Mouse (Mus musculus) heart, embryonic 11.5 days (tissue): ENCODE measurements around the gene Gstt3. TPM values are rescaled to one million over a fixed set of nuclear protein-coding genes. Genes with fewer than 3 reads are reported as not detected.
"Not testable (repeated sequence)": the region's sequence is repeated elsewhere in the genome, so short reads cannot be mapped to it uniquely, and the experiment has no call there.

Source experiments
- ATAC-seq: fragments of 200-750 bp; cut with Nextera tagmentation; replicated peaks from 2 replicates; pipeline ENCODE4 v1.8.0; 2017; ENCODE audit warnings: moderate library complexity; ENCODE audit not compliant: insufficient number of reproducible peaks, low FRiP score, low TSS enrichment
- H3K27ac ChIP-seq: fragments of 300-500 bp; sonication (generic); 2 replicates; pipeline ENCODE4 v1.5.1; 2014; ENCODE audit warnings: mild to moderate bottlenecking, low read depth, low read length
- H3K27me3 ChIP-seq: fragments of 300-500 bp; sonication (generic); 2 replicates; pipeline ENCODE4 v1.6.1; 2014; ENCODE audit warnings: mild to moderate bottlenecking, low read length, mixed read lengths; ENCODE audit not compliant: control insufficient read depth, insufficient read depth
- H3K36me3 ChIP-seq: fragments of 300-500 bp; sonication (generic); 2 replicates; pipeline ENCODE4 v1.6.1; 2014; ENCODE audit warnings: mild to moderate bottlenecking, low read length, moderate library complexity, mixed read lengths; ENCODE audit not compliant: control insufficient read depth, insufficient read depth
- H3K4me1 ChIP-seq: fragments of 300-500 bp; sonication (generic); 2 replicates; pipeline ENCODE4 v1.6.1; 2014; ENCODE audit warnings: low read length; ENCODE audit not compliant: control insufficient read depth, insufficient read depth
- H3K4me2 ChIP-seq: fragments of 300-500 bp; sonication (generic); 2 replicates; pipeline ENCODE4 v1.6.1; 2014; ENCODE audit warnings: mild to moderate bottlenecking, moderate library complexity
- H3K4me3 ChIP-seq: fragments of 300-500 bp; sonication (generic); 2 replicates; pipeline ENCODE4 v1.5.1; 2014; ENCODE audit warnings: low read depth, low read length
- H3K9ac ChIP-seq: fragments of 300-500 bp; sonication (generic); 2 replicates; pipeline ENCODE4 v1.6.1; 2014; ENCODE audit warnings: mild to moderate bottlenecking, low read depth, low read length, moderate library complexity
- H3K9me3 ChIP-seq: fragments of 300-500 bp; sonication (generic); replicated peaks from 2 replicates; pipeline ENCODE4 v1.6.1; 2016; ENCODE audit warnings: low read length; ENCODE audit not compliant: control insufficient read depth
- WGBS: fragments of 180-500 bp; shearing (Covaris S2); extraction: QIAGEN DNeasy Blood & Tissue Kit; methylation state at CpG from one replicate; pipeline ENCODE4 v1.1.7; 2014; ENCODE audit not compliant: insufficient replicate concordance; 5-methylcytosine and 5-hydroxymethylcytosine counted together
- polyA plus RNA-seq: library from polyadenylated mRNA; unstranded; fragments of >200 nt; fragmentation: Nextera tagmentation; extraction: Ambion mirVana; gene quantifications from 2 replicates; pipeline ENCODE4 v1.2.1, GENCODE M21; 2014

Gstt3 gene
- polyA plus RNA-seq, 1 experiment from 2014 or later, result 3.4 TPM

DNA sequence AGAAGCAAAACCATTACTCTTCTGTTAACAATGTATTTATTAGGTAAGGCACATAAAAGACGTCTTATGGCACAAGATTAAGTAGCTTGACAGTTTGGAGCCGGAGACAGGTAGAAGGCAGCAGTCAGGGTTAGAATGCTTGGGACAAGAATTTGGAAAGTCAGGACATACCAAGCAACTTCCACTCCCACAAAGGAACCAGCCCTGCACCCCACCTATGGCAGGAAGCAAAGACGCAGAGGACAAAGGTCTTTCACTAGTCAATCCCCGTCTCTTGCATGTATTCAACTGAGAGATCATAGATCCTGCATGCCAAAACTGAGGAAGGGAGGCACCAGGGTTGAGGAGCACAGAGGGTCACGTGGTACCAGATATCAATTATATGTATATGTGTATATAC lies 7.1 kb downstream of the Gstt3 start:
- Histone ChIP-seq H3K4me2 (no peak overlapping the region), H3K27ac (no peak overlapping the region), H3K9me3 (no peaks in the 10 kb centered on the region), H3K4me1 (peaks cover 5% of the 10 kb centered on the region), H3K9ac (no peak overlapping the region), H3K27me3 (peaks cover 4% of the 10 kb centered on the region), H3K36me3 (no peaks in the 10 kb centered on the region), H3K4me3 (no peak overlapping the region)
- 88% methylated on average over 5 of the region's 5 CpGs for WGBS
- ATAC-seq, result no peak

DNA sequence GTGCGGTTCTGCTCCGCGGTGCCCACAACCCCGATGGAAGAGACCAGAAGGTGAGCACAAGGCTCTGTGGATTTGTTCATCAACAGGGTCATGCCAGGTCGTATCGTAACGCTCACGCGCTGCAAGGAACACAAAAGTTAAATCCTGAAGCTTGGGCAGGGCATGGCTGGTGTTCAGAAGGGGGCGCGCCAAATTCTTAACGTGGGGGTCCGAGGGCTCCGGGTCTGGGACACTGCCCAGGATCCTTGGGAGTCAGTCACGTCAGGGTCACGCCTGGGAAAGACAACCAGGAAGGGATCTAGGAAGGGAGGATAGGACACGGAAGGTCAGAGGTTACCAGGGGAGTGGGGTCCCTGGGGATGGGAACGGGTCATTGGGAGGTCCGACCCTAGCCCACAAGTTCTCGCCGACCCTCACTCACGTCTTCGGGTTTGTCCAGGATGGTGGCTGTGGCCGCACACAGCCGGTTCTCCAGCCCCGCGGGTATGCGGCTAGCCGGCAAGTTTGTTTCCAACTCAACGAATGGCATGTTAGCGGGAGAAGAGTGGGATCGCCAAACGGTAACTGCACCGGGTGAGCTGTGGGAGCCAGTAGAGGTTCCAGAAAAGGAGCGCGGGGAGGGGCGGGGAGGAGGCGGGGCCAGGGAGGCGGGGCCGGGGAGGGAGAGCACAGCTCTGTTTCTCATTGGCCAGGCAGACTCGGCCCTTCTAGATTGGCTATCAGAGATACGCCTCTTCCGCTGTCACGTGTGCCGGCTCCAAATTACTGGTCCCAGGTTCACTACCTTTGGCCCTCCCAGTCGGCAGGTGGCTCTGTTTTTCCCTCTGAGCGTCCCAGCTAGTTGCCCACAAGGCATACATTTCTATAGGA lies 8.2 kb downstream of the Gstt3 start, which contains the start of gene Ddt:
Ddt (minus strand) TSS at position 620 of the 870 bp plus-strand sequence.
- Histone ChIP-seq H3K9ac (peak within 1 kb of the TSS; percentile 65), H3K4me2 (peak within 1 kb of the TSS; percentile 91), H3K4me1 (peaks cover 5% of the 10 kb centered on the region), H3K9me3 (no peaks in the 10 kb centered on the region), H3K27me3 (peaks cover 3% of the 10 kb centered on the region; the same call in 1 of the 2 replicates), H3K36me3 (no peaks in the 10 kb centered on the region), H3K27ac (no peak within 1 kb of the TSS), H3K4me3 (peak within 1 kb of the TSS; percentile 67)
- peak; percentile 93 for ATAC-seq
- WGBS, result under 1% methylated on average over 47 of the region's 47 CpGs

DNA sequence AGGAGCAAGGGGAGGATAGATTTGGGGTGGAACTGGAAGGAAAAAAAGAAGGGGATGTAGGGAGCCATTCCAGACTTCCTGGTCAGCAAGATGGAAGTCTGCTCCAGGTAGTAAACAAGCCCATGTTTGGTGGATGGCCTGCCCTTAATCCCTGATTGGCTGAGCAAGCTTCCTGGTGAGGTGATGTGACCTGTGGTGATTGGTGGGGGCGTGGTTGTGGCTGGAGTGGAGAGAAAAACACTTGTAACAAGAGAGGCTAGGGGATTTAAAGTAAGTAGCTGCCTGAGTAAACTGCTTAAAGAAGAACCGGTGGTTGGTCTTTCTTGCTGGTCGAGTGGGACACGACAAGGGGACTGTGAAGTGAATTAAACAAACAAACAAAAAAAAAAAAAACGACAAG lies 13.5 kb downstream of the Gstt3 start:
- not testable (repeated sequence) for H3K4me2 ChIP-seq, H3K9me3 ChIP-seq, H3K4me1 ChIP-seq, ATAC-seq, H3K27ac ChIP-seq, H3K36me3 ChIP-seq, H3K4me3 ChIP-seq, H3K27me3 ChIP-seq, H3K9ac ChIP-seq
- 32% methylated on average over 5 of the region's 5 CpGs for WGBS

DNA sequence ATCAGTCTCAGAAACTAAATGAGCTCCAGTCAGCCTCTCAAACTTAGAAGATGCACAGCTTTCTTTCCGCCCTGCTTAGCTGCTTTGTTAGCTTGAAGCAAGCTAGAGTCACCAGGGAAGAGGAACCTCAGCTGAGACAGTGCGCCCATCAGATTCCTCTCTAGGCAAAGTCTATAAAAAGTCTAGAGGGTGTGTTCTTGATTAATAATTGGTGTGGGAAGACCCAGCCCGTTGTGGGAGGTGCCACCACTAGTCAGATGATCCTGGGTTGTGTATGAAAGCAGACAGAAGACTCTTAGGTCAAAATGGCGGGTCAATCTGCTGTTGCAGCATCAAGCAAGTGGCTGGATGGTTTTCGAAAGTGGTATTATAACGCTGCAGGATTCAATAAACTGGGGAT lies 14.4 kb downstream of the Gstt3 start:
- ATAC-seq, result no peak
- Histone ChIP-seq H3K36me3 (no peaks in the 10 kb centered on the region), H3K4me2 (no peak overlapping the region), H3K9ac (no peak overlapping the region), H3K27ac (no peak overlapping the region), H3K4me1 (peaks cover 5% of the 10 kb centered on the region; the same call in 1 of the 2 replicates), H3K4me3 (no peak overlapping the region), H3K27me3 (no peaks in the 10 kb centered on the region; the same call in 1 of the 2 replicates), H3K9me3 (no peaks in the 10 kb centered on the region)
- whole genome bisulfite sequencing, result 81% methylated on average over 6 of the region's 6 CpGs

DNA sequence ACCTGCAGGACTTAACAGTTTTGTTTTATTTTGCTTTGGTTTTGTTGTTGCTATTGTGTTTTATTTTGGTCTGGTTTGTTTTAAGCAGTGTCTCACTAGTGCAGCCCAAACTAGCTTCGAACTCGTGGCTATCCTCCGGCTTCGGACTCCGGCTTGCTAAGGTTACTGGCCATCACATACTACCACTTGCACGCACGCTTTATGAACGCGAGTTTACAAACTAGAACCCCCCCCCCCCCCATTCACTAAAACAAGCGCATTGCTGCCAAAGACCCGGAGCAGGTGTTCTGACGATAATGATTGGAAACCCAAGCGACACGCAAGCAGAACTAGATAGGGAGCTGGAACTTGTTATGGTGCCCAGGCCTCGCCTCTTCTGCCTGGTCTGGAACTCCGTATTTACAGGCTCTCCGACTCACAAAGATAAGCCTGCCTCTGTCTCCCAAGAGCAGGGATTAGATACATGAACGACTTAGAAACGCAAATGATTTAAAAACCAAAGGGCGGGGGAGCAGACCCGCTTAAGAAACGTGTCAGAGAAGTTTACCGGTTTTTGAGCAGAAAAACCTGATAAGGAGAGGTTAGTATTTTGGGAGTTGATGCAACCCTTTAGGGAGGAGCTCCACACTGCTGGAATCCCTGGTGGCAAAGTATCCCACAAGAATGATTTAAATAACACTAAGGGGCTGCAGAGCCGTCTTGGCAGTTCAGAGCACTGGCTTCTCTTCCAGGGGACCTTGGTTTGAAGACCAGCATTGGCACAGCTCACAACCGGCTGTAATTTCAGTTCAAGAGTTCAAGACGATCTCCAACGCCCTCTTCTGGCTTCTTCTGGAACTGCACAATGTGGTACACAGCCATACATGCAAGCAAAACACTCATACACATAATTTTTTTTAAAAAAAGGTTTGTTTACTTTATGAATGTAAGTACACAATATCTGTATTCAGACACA lies 16.4 kb downstream of the Gstt3 start:
- H3K36me3 ChIP-seq, result 0 out of 2 replicates have a peak, but pooled peaks cover 6% of the 10 kb centered on the region
- peak overlapping the region; percentile 91 for H3K4me2 ChIP-seq
- H3K4me1 ChIP-seq, result peaks cover 5% of the 10 kb centered on the region; the same call in 1 of the 2 replicates
- peak overlapping the region; percentile 86 for H3K4me3 ChIP-seq
- under 1% methylated on average over 27 of the region's 27 CpGs for WGBS
- H3K9ac ChIP-seq, result peak overlapping the region; percentile 90
- H3K27ac ChIP-seq, result peak overlapping the region; percentile 62; the same call in 1 of the 2 replicates
- H3K27me3 ChIP-seq, result no peaks in the 10 kb centered on the region; the same call in 1 of the 2 replicates
- no peaks in the 10 kb centered on the region for H3K9me3 ChIP-seq
- peak; percentile 47; the same call in 1 of the 2 replicates for ATAC-seq

DNA sequence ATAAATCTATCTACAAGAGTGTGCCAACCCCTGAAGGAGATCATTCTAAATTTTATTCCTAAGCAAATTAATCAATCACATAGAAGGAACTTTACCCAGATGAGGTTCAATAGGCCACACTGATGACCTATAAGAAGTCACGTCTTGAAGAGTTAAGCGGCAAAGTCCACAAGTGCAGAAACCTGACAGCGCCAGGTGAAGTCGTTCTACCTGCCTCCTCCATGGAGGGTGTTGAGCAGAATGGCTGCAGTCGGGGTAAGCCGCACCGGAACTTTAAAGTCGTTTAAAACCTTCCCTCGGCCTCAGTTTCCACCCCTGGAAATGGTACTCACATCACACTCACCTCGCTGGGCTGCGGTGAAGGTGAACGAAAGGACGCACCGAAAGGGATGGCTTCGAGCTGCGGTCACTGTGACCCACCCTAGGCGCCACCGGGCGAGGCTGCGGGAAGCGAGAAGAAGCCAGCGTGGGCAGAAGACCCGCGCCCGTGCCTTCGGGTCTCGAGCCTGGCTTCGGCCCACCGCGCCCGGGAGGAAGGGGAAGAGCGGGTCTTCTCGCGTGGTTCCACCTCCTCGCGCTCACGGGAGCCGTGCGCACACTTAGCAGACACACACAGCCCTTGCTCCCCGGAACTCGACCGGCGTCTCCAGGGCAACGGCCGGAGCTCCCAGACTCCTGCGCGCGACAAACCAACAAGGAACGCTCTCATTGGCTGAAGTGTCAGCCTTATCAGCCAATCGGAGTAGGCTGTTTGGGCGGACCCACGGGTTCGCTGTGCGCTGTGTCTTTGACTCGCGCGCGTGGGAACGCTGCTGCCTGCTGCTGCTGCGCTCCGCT lies 17.3 kb downstream of the Gstt3 start, which contains the start of gene Cabin1:
Cabin1 (minus strand) TSS at position 660 of the 837 bp plus-strand sequence.
- peaks cover 5% of the 10 kb centered on the region; the same call in 1 of the 2 replicates for H3K4me1 ChIP-seq
- peaks cover 6% of the 10 kb centered on the region; the same call in 1 of the 2 replicates for H3K36me3 ChIP-seq
- ATAC-seq, result peak; percentile 95
- no peaks in the 10 kb centered on the region for H3K27me3 ChIP-seq
- H3K27ac ChIP-seq, result peak within 1 kb of the TSS; percentile 62; the same call in 1 of the 2 replicates
- peak within 1 kb of the TSS; percentile 86 for H3K4me3 ChIP-seq
- WGBS, result under 1% methylated on average over 61 of the region's 61 CpGs
- H3K4me2 ChIP-seq, result peak within 1 kb of the TSS; percentile 91
- peak within 1 kb of the TSS; percentile 90 for H3K9ac ChIP-seq
- H3K9me3 ChIP-seq, result no peaks in the 10 kb centered on the region

DNA sequence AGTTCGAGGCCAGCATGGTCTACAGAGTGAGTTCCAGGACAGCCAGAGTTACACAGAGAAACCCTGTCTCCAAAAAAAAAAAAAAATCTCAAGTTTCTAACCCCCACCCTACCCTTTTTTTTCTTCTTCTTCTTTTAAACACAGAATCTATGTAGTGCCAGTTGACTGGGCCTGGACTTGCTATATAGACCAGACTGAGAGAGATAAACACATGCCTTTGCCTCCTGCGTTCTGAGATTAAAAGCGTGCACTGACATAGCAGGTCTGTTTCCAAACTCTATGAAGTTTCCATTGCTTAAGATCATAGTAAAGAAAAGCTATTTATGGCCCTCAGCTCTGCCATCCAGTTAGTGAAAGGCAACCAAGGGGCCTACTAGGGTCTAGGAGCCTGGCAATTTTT lies 18.8 kb downstream of the Gstt3 start:
- 82% methylated on average over 3 of the region's 3 CpGs for whole genome bisulfite sequencing
- ATAC-seq, result no peak
- no peaks in the 10 kb centered on the region for H3K9me3 ChIP-seq
- H3K9ac ChIP-seq, result no peak overlapping the region
- no peak overlapping the region for H3K27ac ChIP-seq
- peaks cover 11% of the 10 kb centered on the region; the same call in 1 of the 2 replicates for H3K36me3 ChIP-seq
- H3K4me1 ChIP-seq, result peaks cover 5% of the 10 kb centered on the region; the same call in 1 of the 2 replicates
- H3K4me3 ChIP-seq, result peak overlapping the region; percentile 12; the same call in 1 of the 2 replicates
- no peaks in the 10 kb centered on the region for H3K27me3 ChIP-seq
- peak overlapping the region; percentile 46 for H3K4me2 ChIP-seq
